Comparison of ENCODE assay signal across 31 mouse cellular contexts in the genomic region with DNA sequence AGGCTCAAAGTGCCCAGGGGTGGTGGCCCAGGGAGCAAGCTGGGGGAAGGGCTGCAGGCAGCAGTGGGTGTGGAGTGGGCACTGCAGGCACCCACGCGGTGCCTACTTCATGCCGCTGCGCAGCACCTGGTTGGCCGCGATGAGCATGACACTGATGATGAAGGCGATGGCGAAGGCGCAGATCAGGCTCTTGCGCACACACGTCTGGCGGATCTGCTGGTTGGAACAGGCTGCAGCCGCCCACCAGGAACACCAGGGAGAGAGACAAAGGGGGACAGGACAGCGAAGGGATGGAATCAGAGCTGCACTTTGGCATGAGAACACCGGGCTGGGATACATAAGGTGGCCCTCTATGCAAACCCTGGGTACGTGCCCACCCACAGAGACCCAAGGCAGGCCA. TPM values are rescaled to one million over a fixed set of nuclear protein-coding genes. Genes with fewer than 3 reads are reported as not detected.
DNase-seq lines count a peak whose midpoint lies in the region; ATAC-seq and TF ChIP-seq lines count a peak whose summit lies in the region.
"Had no signal": no experiment of that assay in that cellular context is flagged by ENCODE, and none has a peak within 500 bp of the region (broad histone marks: within the 10 kb centered on the region; RNA-seq: fewer than 3 reads in every experiment).

No protein-coding gene starts in this region.

- ATAC-seq in kidney, postnatal 0 days (replicated peaks; ENCODE audit: low FRiP score, low read depth): 0 out of 2 replicates have a peak, but pooled peaks have one; percentile 30
- ATAC-seq: activated CD4-positive, CD25-positive, alpha-beta regulatory T cell, adult 4 months; CD4-positive, CD25-positive, alpha-beta regulatory T cell, adult 4 months; forebrain, embryonic 16.5 days had no signal

- H3ac ChIP-seq in myocyte (ENCODE audit: control insufficient read depth, insufficient read length): no peak overlapping the region

- no peaks in the 10 kb centered on the region for H3K4me1 ChIP-seq in kidney, postnatal 0 days (replicated peaks; ENCODE audit: insufficient read depth, low read length)
- peaks cover 0 to 34% of the 10 kb centered on the region in 2 experiments; a peak in 3 of 4 replicates for H3K4me1 ChIP-seq in ES-E14 (ENCODE audit: control insufficient read depth in 2 of 2, insufficient read depth in 2 of 2, low read length in 2 of 2, poor library complexity in 1 of 2)
- H3K4me1 ChIP-seq: embryonic facial prominence, embryonic 13.5 days had no signal

- peak; percentile 12 for TF ChIP-seq POLR2A in myocyte (IDR thresholded peaks at IDR 0.05; ENCODE audit: insufficient read length, low read depth)

- H3K27me3 ChIP-seq in kidney, postnatal 0 days (ENCODE audit: insufficient read depth, low read length): peaks cover under 1% of the 10 kb centered on the region; the same call in 1 of the 2 replicates
- peaks cover 37% of the 10 kb centered on the region for H3K27me3 ChIP-seq in myocyte (ENCODE audit: control insufficient read depth, insufficient read depth, insufficient read length)

- H3K9ac ChIP-seq in kidney, postnatal 0 days (ENCODE audit: low read depth, low read length): no peak overlapping the region
- H3K9ac ChIP-seq in ES-E14 (ENCODE audit: insufficient read depth, low read depth, low read length, poor library complexity, severe bottlenecking): no peak overlapping the region
- H3K9ac ChIP-seq: embryonic facial prominence, embryonic 13.5 days; forebrain, embryonic 12.5 days; heart, embryonic 13.5 days; hindbrain, embryonic 12.5 days; hindbrain, embryonic 15.5 days had no signal

- H3K36me3 ChIP-seq in kidney, postnatal 0 days (ENCODE audit: insufficient read depth, low read length): no peaks in the 10 kb centered on the region
- H3K36me3 ChIP-seq in ES-E14 (ENCODE audit: control insufficient read depth, insufficient read depth, low read length, poor library complexity, severe bottlenecking): no peaks in the 10 kb centered on the region
- no peaks in the 10 kb centered on the region for H3K36me3 ChIP-seq in myocyte (ENCODE audit: control insufficient read depth, insufficient read depth)
- H3K36me3 ChIP-seq: hindbrain, embryonic 12.5 days; hindbrain, embryonic 15.5 days had no signal

- no peak for DNase-seq in kidney, postnatal 0 days (ENCODE audit: low spot score)
- no peak for DNase-seq in kidney, postnatal 14 days
- DNase-seq in right cerebral cortex, adult 18-20 months: peak; percentile 40
- DNase-seq in right cerebral cortex, adult 2 months (ENCODE audit: low spot score in 2 of 2): no peak
- no peak for DNase-seq in ES-E14 (ENCODE audit: low read depth, low spot score)
- no peak for DNase-seq in testis, postnatal 10 days (ENCODE audit: low spot score)
- no peak for DNase-seq in embryo, embryonic 10.5 days (ENCODE audit: low spot score)
- DNase-seq: adrenal gland, adult 8-10 months; adrenal gland, postnatal 36 days; cerebellum, adult 11 months; cerebellum, adult 2 months; cerebellum, adult 9-11 months; cerebellum, postnatal 25 days; embryo, embryonic 11 days; gastrocnemius, postnatal 25 days; heart, adult 2 months; heart, postnatal 14 days had no signal

- no peak overlapping the region for H3K27ac ChIP-seq in kidney, postnatal 0 days
- no peak overlapping the region for H3K27ac ChIP-seq in ES-E14 (ENCODE audit: insufficient read depth, low read depth, low read length, poor library complexity, severe bottlenecking)
- H3K27ac ChIP-seq: embryonic facial prominence, embryonic 10.5 days; embryonic facial prominence, embryonic 13.5 days; forebrain, embryonic 12.5 days; heart, adult 2 months; heart, embryonic 10.5 days; heart, embryonic 13.5 days; hindbrain, embryonic 12.5 days; hindbrain, embryonic 15.5 days had no signal

- in situ Hi-C loops in ES-E14 (cut with MboI; ENCODE audit: low sequenced_read_pairs in 2 of 2, unreplicated experiment in 2 of 2): no loop called here

- no peak for TF ChIP-seq CTCF in kidney, postnatal 0 days (IDR thresholded peaks at IDR 0.05; ENCODE audit: low read depth)

- 94% methylated on average over 16 of the region's 16 CpGs for WGBS in kidney, postnatal 0 days

- no peaks in the 10 kb centered on the region for H3K9me3 ChIP-seq in kidney, postnatal 0 days (replicated peaks; ENCODE audit: low read length)
- H3K9me3 ChIP-seq in ES-E14 (ENCODE audit: control insufficient read depth, insufficient read depth, low read depth, low read length): no peaks in the 10 kb centered on the region
- H3K9me3 ChIP-seq: embryonic facial prominence, embryonic 10.5 days; embryonic facial prominence, embryonic 13.5 days; forebrain, embryonic 12.5 days; heart, embryonic 10.5 days; heart, embryonic 13.5 days; hindbrain, embryonic 12.5 days; hindbrain, embryonic 15.5 days had no signal

- no peak overlapping the region for H3K4me2 ChIP-seq in kidney, postnatal 0 days (ENCODE audit: low read length)
- no peak overlapping the region for H3K4me2 ChIP-seq in myocyte (ENCODE audit: low read depth)
- H3K4me2 ChIP-seq: embryonic facial prominence, embryonic 13.5 days; forebrain, embryonic 12.5 days; heart, embryonic 13.5 days; hindbrain, embryonic 12.5 days; hindbrain, embryonic 15.5 days had no signal

- no peaks in the 10 kb centered on the region for H3K79me2 ChIP-seq in myocyte (ENCODE audit: control insufficient read depth, insufficient read depth)

- no peak overlapping the region for H3K4me3 ChIP-seq in kidney, postnatal 0 days (replicated peaks; ENCODE audit: low read depth, low read length)
- H3K4me3 ChIP-seq in ES-E14 (ENCODE audit: insufficient read depth in 1 of 2, low read depth in 1 of 2, low read length in 2 of 2, poor library complexity in 1 of 2, severe bottlenecking in 1 of 2) (peak overlapping the region; percentile 32 to 40; a peak in 2 of 4 replicates), myocyte (no peak overlapping the region)
- H3K4me3 ChIP-seq: embryonic facial prominence, embryonic 10.5 days; embryonic facial prominence, embryonic 13.5 days; erythroblast, embryonic 14.5 days; forebrain, embryonic 12.5 days; heart, adult 2 months; heart, embryonic 10.5 days; heart, embryonic 13.5 days; hindbrain, embryonic 12.5 days; hindbrain, embryonic 15.5 days had no signal

TF ChIP-seq in ES-E14, 5 proteins besides CTCF, POLR2A, EP300 and RAD21:
- TF ChIP-seq MAFK (IDR thresholded peaks at IDR 0.05; ENCODE audit: insufficient read depth, low read depth, low read length) (no peak), ZC3H11A (IDR thresholded peaks at IDR 0.05; ENCODE audit: borderline replicate concordance, low read depth, low read length) (no peak), HCFC1 (IDR thresholded peaks at IDR 0.05; ENCODE audit: borderline replicate concordance, insufficient read depth, low read length) (no peak), ZNF384 (IDR thresholded peaks at IDR 0.05; ENCODE audit: low read depth, low read length) (no peak), CHD2 (IDR thresholded peaks at IDR 0.05; ENCODE audit: low read depth, low read length) (no peak)

TF ChIP-seq in myocyte, 11 proteins besides CTCF, POLR2A, EP300 and RAD21:
- TF ChIP-seq E2F4 (IDR thresholded peaks at IDR 0.05; ENCODE audit: insufficient read depth): no peak
- TF ChIP-seq TCF3 (IDR thresholded peaks at IDR 0.05; ENCODE audit: insufficient read length, low read depth): no peak
- no peak for TF ChIP-seq TCF12 (IDR thresholded peaks at IDR 0.05; ENCODE audit: insufficient read depth, poor library complexity, severe bottlenecking)
- no peak for TF ChIP-seq SRF (IDR thresholded peaks at IDR 0.05; ENCODE audit: control insufficient read depth, insufficient read length, low read depth)
- TF ChIP-seq CEBPB (IDR thresholded peaks at IDR 0.05; ENCODE audit: insufficient read depth, poor library complexity, severe bottlenecking): no peak
- no peak for TF ChIP-seq MYOG (IDR thresholded peaks at IDR 0.05; ENCODE audit: control insufficient read depth in 1 of 3, insufficient read depth in 1 of 3, insufficient read length in 2 of 3, low read depth in 2 of 3)
- TF ChIP-seq POLR2AphosphoS2 (IDR thresholded peaks at IDR 0.05; ENCODE audit: insufficient read length, low read depth): no peak
- TF ChIP-seq REST (IDR thresholded peaks at IDR 0.05; ENCODE audit: insufficient read depth, insufficient read length): no peak
- TF ChIP-seq MAX (IDR thresholded peaks at IDR 0.05; ENCODE audit: low read depth): no peak
- no peak for TF ChIP-seq MYOD1 (IDR thresholded peaks at IDR 0.05; ENCODE audit: control insufficient read depth in 1 of 3, insufficient read length in 2 of 3, low read depth in 2 of 3)
- TF ChIP-seq USF1 (IDR thresholded peaks at IDR 0.05; ENCODE audit: low read depth): no peak

RNA-seq across cellular contexts. Expression of gene Cabp7, which starts 7.9 kb away (rescaled TPM):
- polyA plus RNA-seq in kidney, postnatal 0 days (2015; fragmentation: Nextera tagmentation; extraction: Ambion mirVana): 0.08 and 0.09 TPM in 2 replicates
- 1.9 and 4.5 TPM in 2 replicates for total RNA-seq in ES-E14 (2012; rRNA removed)
- polyA plus RNA-seq in myocyte (2012; fragmentation: generic; extraction: Trizol): 0.08 TPM
- total RNA-seq: common myeloid progenitor, adult 5-6 weeks; heart, adult 2 months; heart, postnatal 14 days; hematopoietic stem cell, adult 5-6 weeks had no signal
- polyA plus RNA-seq: erythroblast, embryonic 14.5 days; heart, adult 2 months; heart, embryonic 13.5 days had no signal

RNA-seq across cellular contexts. Expression of gene Zmat5, which starts 34.2 kb away (rescaled TPM):
- polyA plus RNA-seq in kidney, postnatal 0 days (2015; fragmentation: Nextera tagmentation; extraction: Ambion mirVana): 76.3 and 81.7 TPM in 2 replicates
- total RNA-seq in ES-E14 (2012; rRNA removed): 22.4 and 32.3 TPM in 2 replicates
- polyA plus RNA-seq in myocyte (2012; fragmentation: generic; extraction: Trizol): 57.4 TPM

RNA-seq across cellular contexts. Expression of gene Uqcr10, which starts 34.6 kb away (rescaled TPM):
- polyA plus RNA-seq in kidney, postnatal 0 days (2015; fragmentation: Nextera tagmentation; extraction: Ambion mirVana): 1,603 and 1,802 TPM in 2 replicates
- total RNA-seq in ES-E14 (2012; rRNA removed): 963 and 1,094 TPM in 2 replicates
- polyA plus RNA-seq in myocyte (2012; fragmentation: generic; extraction: Trizol): 1,278 TPM

Comparison
In these comparisons a context has a peak if more than half of its experiments do, and no peak if none do; other contexts are left out.
1. H3K4me3 ChIP-seq: peak in ES-E14 (2 of 2); none in kidney, postnatal 0 days (single experiment) and myocyte (single experiment).